Mouse (Mus musculus): ENCODE measurements around the gene Cyb561d2. TPM values are rescaled to one million over a fixed set of nuclear protein-coding genes. Genes with fewer than 3 reads are reported as not detected.

The Cyb561d2 gene
- total and polyA plus RNA-seq, 3 experiments = 3.2 to 10.6 (median 4.3) TPM

GRCm38 (mm10) chr9:107580501-107581317 is 38.7 kb upstream of the Cyb561d2 start, which contains the start of gene Hyal3:
TSS of gene Hyal3 (plus strand) at chr9:107580818.
- peak within 1 kb of the TSS; percentile 72 for H3K4me3 ChIP-seq
- H3K4me1 ChIP-seq (ENCODE audit: control insufficient read depth, insufficient read depth, low read length) = peaks cover 15% of the 10 kb centered on the region
- H3K36me3 ChIP-seq (ENCODE audit: control insufficient read depth, insufficient read depth, low read length) = no peaks in the 10 kb centered on the region
- WGBS = under 1% methylated on average over 32 of the region's 32 CpGs
- no peaks in the 10 kb centered on the region for H3K79me2 ChIP-seq (replicated peaks; ENCODE audit: control insufficient read depth, insufficient read depth, low read length)
- peak; percentile 89 to 93 for DNase-seq
- TF ChIP-seq POLR2A (IDR thresholded peaks at IDR 0.05; ENCODE audit: insufficient read depth, low read depth, low read length) (peak; percentile 92), EP300 (IDR thresholded peaks at IDR 0.05; ENCODE audit: insufficient read depth, low read depth, low read length) (peak; percentile 75; the same call in 1 of the 2 replicates), CTCF (IDR thresholded peaks at IDR 0.05) (no peak)
- peak within 1 kb of the TSS; percentile 95 for H3K27ac ChIP-seq
- no peaks in the 10 kb centered on the region for H3K27me3 ChIP-seq (ENCODE audit: control insufficient read depth, insufficient read depth, low read length)
- H3K9ac ChIP-seq (ENCODE audit: low read depth, low read length) = peak within 1 kb of the TSS; percentile 78
- intact Hi-C loops (cut with DNase I) = no loop called here

GRCm38 (mm10) chr9:107579023-107579900 is 37.3 kb upstream of the Cyb561d2 start:
- no peak overlapping the region for H3K4me3 ChIP-seq
- TF ChIP-seq CTCF (IDR thresholded peaks at IDR 0.05) = no peak
- no peak for TF ChIP-seq EP300 (IDR thresholded peaks at IDR 0.05; ENCODE audit: insufficient read depth, low read depth, low read length)
- no peak for TF ChIP-seq POLR2A (IDR thresholded peaks at IDR 0.05; ENCODE audit: insufficient read depth, low read depth, low read length)
- WGBS = 93% methylated on average over 14 of the region's 14 CpGs

GRCm38 (mm10) chr9:107578587-107578986 is 36.6 kb upstream of the Cyb561d2 start, which contains the start of gene Naa80:
TSS of gene Naa80 (plus strand) at chr9:107578887.
- intact Hi-C loops (cut with DNase I) = no loop called here
- no peak within 1 kb of the TSS; the same call in 1 of the 2 replicates for H3K27ac ChIP-seq
- no peaks in the 10 kb centered on the region for H3K36me3 ChIP-seq (ENCODE audit: control insufficient read depth, insufficient read depth, low read length)
- no peak for TF ChIP-seq EP300 (IDR thresholded peaks at IDR 0.05; ENCODE audit: insufficient read depth, low read depth, low read length)
- TF ChIP-seq CTCF (IDR thresholded peaks at IDR 0.05) = no peak
- TF ChIP-seq POLR2A (IDR thresholded peaks at IDR 0.05; ENCODE audit: insufficient read depth, low read depth, low read length) = no peak
- no peaks in the 10 kb centered on the region for H3K27me3 ChIP-seq (ENCODE audit: control insufficient read depth, insufficient read depth, low read length)
- WGBS = 74% methylated on average over 3 of the region's 3 CpGs
- H3K4me3 ChIP-seq = no peak within 1 kb of the TSS
- H3K79me2 ChIP-seq (replicated peaks; ENCODE audit: control insufficient read depth, insufficient read depth, low read length) = no peaks in the 10 kb centered on the region
- no peak for DNase-seq
- peaks cover 15% of the 10 kb centered on the region for H3K4me1 ChIP-seq (ENCODE audit: control insufficient read depth, insufficient read depth, low read length)
- H3K9ac ChIP-seq (ENCODE audit: low read depth, low read length) = no peak within 1 kb of the TSS

More at GRCm38 (mm10) chr9:107579023-107579900, 37.3 kb upstream of the Cyb561d2 start:
- Histone ChIP-seq H3K27ac (peak overlapping the region; percentile 95; the same call in 1 of the 2 replicates), H3K79me2 (replicated peaks; ENCODE audit: control insufficient read depth, insufficient read depth, low read length) (no peaks in the 10 kb centered on the region), H3K9ac (ENCODE audit: low read depth, low read length) (no peak overlapping the region), H3K27me3 (ENCODE audit: control insufficient read depth, insufficient read depth, low read length) (no peaks in the 10 kb centered on the region), H3K4me1 (ENCODE audit: control insufficient read depth, insufficient read depth, low read length) (peaks cover 15% of the 10 kb centered on the region), H3K36me3 (ENCODE audit: control insufficient read depth, insufficient read depth, low read length) (no peaks in the 10 kb centered on the region)
- DNase-seq = no peak
- intact Hi-C loops (cut with DNase I) = no loop called here

- no peak overlapping the region for H3K27ac ChIP-seq
- H3K36me3 ChIP-seq (ENCODE audit: control insufficient read depth, insufficient read depth, low read length) = no peaks in the 10 kb centered on the region
- H3K79me2 ChIP-seq (replicated peaks; ENCODE audit: control insufficient read depth, insufficient read depth, low read length) = no peaks in the 10 kb centered on the region
- DNase-seq = no peak
- intact Hi-C loops (cut with DNase I) = no loop called here
- no peak overlapping the region for H3K4me3 ChIP-seq
- WGBS = 86% methylated on average over 10 of the region's 10 CpGs
- no peak for TF ChIP-seq CTCF (IDR thresholded peaks at IDR 0.05)
- TF ChIP-seq EP300 (IDR thresholded peaks at IDR 0.05; ENCODE audit: insufficient read depth, low read depth, low read length) = no peak
- no peak for TF ChIP-seq POLR2A (IDR thresholded peaks at IDR 0.05; ENCODE audit: insufficient read depth, low read depth, low read length)
- H3K9ac ChIP-seq (ENCODE audit: low read depth, low read length) = no peak overlapping the region
- peaks cover 15% of the 10 kb centered on the region for H3K4me1 ChIP-seq (ENCODE audit: control insufficient read depth, insufficient read depth, low read length)
- no peaks in the 10 kb centered on the region for H3K27me3 ChIP-seq (ENCODE audit: control insufficient read depth, insufficient read depth, low read length)
Observed at GRCm38 (mm10) chr9:107577871-107578270, 35.9 kb upstream of the Cyb561d2 start.

GRCm38 (mm10) chr9:107576357-107577107 is 34.5 kb upstream of the Cyb561d2 start, which contains the start of gene Hyal1:
TSS of gene Hyal1 (plus strand) at chr9:107576927.
- TF ChIP-seq POLR2A (IDR thresholded peaks at IDR 0.05; ENCODE audit: insufficient read depth, low read depth, low read length) (peak; percentile 94), EP300 (IDR thresholded peaks at IDR 0.05; ENCODE audit: insufficient read depth, low read depth, low read length) (0 out of 2 replicates have a peak, but pooled peaks have one; percentile 7), CTCF (IDR thresholded peaks at IDR 0.05) (no peak)
- peak; percentile 84 to 85 for DNase-seq
- Histone ChIP-seq H3K4me3 (peak within 1 kb of the TSS; percentile 52), H3K27ac (peak within 1 kb of the TSS; percentile 79), H3K4me1 (ENCODE audit: control insufficient read depth, insufficient read depth, low read length) (peaks cover 20% of the 10 kb centered on the region), H3K27me3 (ENCODE audit: control insufficient read depth, insufficient read depth, low read length) (no peaks in the 10 kb centered on the region), H3K9ac (ENCODE audit: low read depth, low read length) (peak within 1 kb of the TSS; percentile 77), H3K79me2 (replicated peaks; ENCODE audit: control insufficient read depth, insufficient read depth, low read length) (no peaks in the 10 kb centered on the region), H3K36me3 (ENCODE audit: control insufficient read depth, insufficient read depth, low read length) (no peaks in the 10 kb centered on the region)
- WGBS = 14% methylated on average over 16 of the region's 16 CpGs
- intact Hi-C loops (cut with DNase I) = no loop called here
